Mouse (Mus musculus): Measurements from ENCODE around the gene Prrt3. TPM values are rescaled to one million over a fixed set of nuclear protein-coding genes. Genes with fewer than 3 reads are reported as not detected.

The Prrt3 gene
- polyA plus RNA-seq (2012; rRNA removed) = 0.05 and 0.19 TPM in 2 replicates

- peak within 1 kb of the TSS; percentile 41 for H3K4me3 ChIP-seq (ENCODE audit: control insufficient read depth, low read depth, low read length)
- no peaks in the 10 kb centered on the region for H3K27me3 ChIP-seq (ENCODE audit: control insufficient read depth, insufficient read depth, low read length)
- no peak within 1 kb of the TSS for H3K27ac ChIP-seq (ENCODE audit: control insufficient read depth, insufficient read depth, low read depth, low read length)
- no peak for TF ChIP-seq POLR2A (IDR thresholded peaks at IDR 0.05; ENCODE audit: control insufficient read depth, low read depth, low read length)
- TF ChIP-seq CTCF (IDR thresholded peaks at IDR 0.05; ENCODE audit: control insufficient read depth, insufficient read depth, insufficient replicate concordance, low read depth, low read length) = no peak
- no peaks in the 10 kb centered on the region for H3K36me3 ChIP-seq (ENCODE audit: control insufficient read depth, insufficient read depth, low read length)
- H3K4me1 ChIP-seq (ENCODE audit: control insufficient read depth, insufficient read depth, low read length) = peaks cover 2% of the 10 kb centered on the region
Measured at GRCm38 (mm10) chr6:113501388-113502084, at the start of gene Prrt3. Gene Prrt3 (minus strand): TSS chr6:113501931.

DNA sequence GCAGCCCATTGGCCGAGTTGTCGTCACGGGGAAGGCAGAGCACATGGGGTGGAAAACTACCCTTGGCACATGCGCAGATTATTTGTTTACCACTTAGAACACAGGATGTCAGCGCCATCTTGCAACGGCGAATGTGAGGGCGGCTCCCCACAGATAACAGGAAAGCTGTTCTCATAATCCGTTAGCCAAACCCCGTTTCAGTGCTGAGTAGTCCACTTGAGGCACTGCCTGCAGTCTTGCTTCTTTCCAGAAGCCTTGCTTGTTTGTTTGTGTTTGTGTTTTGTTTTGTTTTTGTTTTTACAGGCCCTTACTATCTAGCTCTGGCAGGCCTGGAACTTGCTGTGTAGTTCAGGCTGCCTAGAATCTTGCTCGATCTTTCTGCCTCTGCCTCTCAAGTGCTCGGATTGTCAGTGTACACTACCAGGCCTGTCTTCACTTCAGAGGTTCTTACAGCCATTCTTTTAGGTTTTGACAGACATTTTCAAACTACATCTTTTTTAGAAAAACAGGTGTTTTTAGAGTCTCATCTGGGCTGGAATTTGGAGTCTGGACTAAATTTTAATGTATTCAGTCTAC lies 42.3 kb upstream of the Prrt3 start:
- TF ChIP-seq POLR2A (IDR thresholded peaks at IDR 0.05; ENCODE audit: control insufficient read depth, low read depth, low read length) (no peak), CTCF (IDR thresholded peaks at IDR 0.05; ENCODE audit: control insufficient read depth, insufficient read depth, insufficient replicate concordance, low read depth, low read length) (no peak)
- H3K4me1 ChIP-seq (ENCODE audit: control insufficient read depth, insufficient read depth, low read length) = no peaks in the 10 kb centered on the region
- no peaks in the 10 kb centered on the region for H3K27me3 ChIP-seq (ENCODE audit: control insufficient read depth, insufficient read depth, low read length)
- H3K36me3 ChIP-seq (ENCODE audit: control insufficient read depth, insufficient read depth, low read length) = no peaks in the 10 kb centered on the region
- no peak overlapping the region for H3K27ac ChIP-seq (ENCODE audit: control insufficient read depth, insufficient read depth, low read depth, low read length)
- H3K4me3 ChIP-seq (ENCODE audit: control insufficient read depth, low read depth, low read length) = no peak overlapping the region

DNA sequence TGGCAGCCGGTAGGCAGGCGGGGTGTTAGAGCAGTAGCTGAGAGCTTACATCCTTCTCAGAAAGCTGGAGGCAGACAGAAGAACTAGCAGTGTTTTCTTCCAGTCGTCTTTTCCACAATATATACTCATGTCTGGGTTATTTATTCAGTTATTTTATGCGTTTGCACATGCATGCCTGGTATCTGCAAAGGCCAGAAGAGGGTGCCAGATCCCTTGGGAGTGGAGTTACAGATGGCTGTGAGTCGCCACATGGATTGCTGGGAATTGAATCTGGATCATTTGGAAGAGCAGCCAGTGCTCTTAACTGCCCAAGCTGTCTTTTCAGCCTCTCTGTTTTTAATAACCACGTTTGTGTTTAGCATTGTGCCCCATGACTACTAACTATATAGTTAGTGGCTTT lies 39.9 kb upstream of the Prrt3 start:
- no peak overlapping the region for H3K27ac ChIP-seq (ENCODE audit: control insufficient read depth, insufficient read depth, low read depth, low read length)
- H3K27me3 ChIP-seq (ENCODE audit: control insufficient read depth, insufficient read depth, low read length) = no peaks in the 10 kb centered on the region
- no peak overlapping the region for H3K4me3 ChIP-seq (ENCODE audit: control insufficient read depth, low read depth, low read length)
- no peak for TF ChIP-seq CTCF (IDR thresholded peaks at IDR 0.05; ENCODE audit: control insufficient read depth, insufficient read depth, insufficient replicate concordance, low read depth, low read length)
- no peak for TF ChIP-seq POLR2A (IDR thresholded peaks at IDR 0.05; ENCODE audit: control insufficient read depth, low read depth, low read length)
- H3K36me3 ChIP-seq (ENCODE audit: control insufficient read depth, insufficient read depth, low read length) = peaks cover 3% of the 10 kb centered on the region
- no peaks in the 10 kb centered on the region for H3K4me1 ChIP-seq (ENCODE audit: control insufficient read depth, insufficient read depth, low read length)

DNA sequence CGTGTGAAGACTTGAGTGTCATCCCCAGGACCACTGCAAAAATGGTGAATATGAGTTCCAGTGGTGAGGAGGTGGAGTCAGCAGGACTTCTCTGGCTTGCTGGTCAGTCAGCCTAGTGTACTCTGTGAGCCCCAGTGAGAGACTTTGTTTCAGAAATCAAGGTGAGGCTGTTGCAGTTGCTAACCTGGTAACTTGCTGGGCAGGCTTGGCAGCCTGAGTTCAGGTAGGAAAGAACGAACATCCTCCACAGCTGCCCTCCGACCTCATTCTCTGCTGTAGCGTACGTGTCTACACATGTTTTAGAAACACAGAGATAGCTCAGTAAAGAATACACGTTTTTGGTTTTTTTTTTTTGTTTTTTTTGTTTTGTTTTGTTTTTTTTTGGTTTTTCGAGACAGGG lies 33.2 kb upstream of the Prrt3 start:
- Histone ChIP-seq H3K36me3 (ENCODE audit: control insufficient read depth, insufficient read depth, low read length) (peaks cover 3% of the 10 kb centered on the region), H3K27me3 (ENCODE audit: control insufficient read depth, insufficient read depth, low read length) (no peaks in the 10 kb centered on the region), H3K27ac (ENCODE audit: control insufficient read depth, insufficient read depth, low read depth, low read length) (no peak overlapping the region), H3K4me3 (ENCODE audit: control insufficient read depth, low read depth, low read length) (no peak overlapping the region), H3K4me1 (ENCODE audit: control insufficient read depth, insufficient read depth, low read length) (no peaks in the 10 kb centered on the region; the same call in 1 of the 2 replicates)
- TF ChIP-seq CTCF (IDR thresholded peaks at IDR 0.05; ENCODE audit: control insufficient read depth, insufficient read depth, insufficient replicate concordance, low read depth, low read length) = no peak
- no peak for TF ChIP-seq POLR2A (IDR thresholded peaks at IDR 0.05; ENCODE audit: control insufficient read depth, low read depth, low read length)

GRCm38 (mm10) chr6:113531840-113532404 lies 30.2 kb upstream of the Prrt3 start:
- TF ChIP-seq POLR2A (IDR thresholded peaks at IDR 0.05; ENCODE audit: control insufficient read depth, low read depth, low read length) (no peak), CTCF (IDR thresholded peaks at IDR 0.05; ENCODE audit: control insufficient read depth, insufficient read depth, insufficient replicate concordance, low read depth, low read length) (no peak)
- peak overlapping the region; percentile 63; the same call in 1 of the 2 replicates for H3K27ac ChIP-seq (ENCODE audit: control insufficient read depth, insufficient read depth, low read depth, low read length)

GRCm38 (mm10) chr6:113530932-113531839 lies 29.5 kb upstream of the Prrt3 start, which contains the start of the genes Emc3 and Fancd2:
Gene Emc3 (minus strand): TSS chr6:113531652.
Gene Fancd2 (plus strand): TSS chr6:113531682.
- H3K4me3 ChIP-seq (ENCODE audit: control insufficient read depth, low read depth, low read length) = peak within 1 kb of the TSS; percentile 91
- no peaks in the 10 kb centered on the region for H3K27me3 ChIP-seq (ENCODE audit: control insufficient read depth, insufficient read depth, low read length)
- TF ChIP-seq POLR2A (IDR thresholded peaks at IDR 0.05; ENCODE audit: control insufficient read depth, low read depth, low read length) (peak; percentile 72), CTCF (IDR thresholded peaks at IDR 0.05; ENCODE audit: control insufficient read depth, insufficient read depth, insufficient replicate concordance, low read depth, low read length) (no peak)
- H3K4me1 ChIP-seq (ENCODE audit: control insufficient read depth, insufficient read depth, low read length) = no peaks in the 10 kb centered on the region; the same call in 1 of the 2 replicates
- peak within 1 kb of the TSS; percentile 85 for H3K27ac ChIP-seq (ENCODE audit: control insufficient read depth, insufficient read depth, low read depth, low read length)
- no peaks in the 10 kb centered on the region for H3K36me3 ChIP-seq (ENCODE audit: control insufficient read depth, insufficient read depth, low read length)

More at GRCm38 (mm10) chr6:113531840-113532404, 30.2 kb upstream of the Prrt3 start:
- no peaks in the 10 kb centered on the region for H3K27me3 ChIP-seq (ENCODE audit: control insufficient read depth, insufficient read depth, low read length)
- H3K4me1 ChIP-seq (ENCODE audit: control insufficient read depth, insufficient read depth, low read length) = no peaks in the 10 kb centered on the region; the same call in 1 of the 2 replicates
- H3K4me3 ChIP-seq (ENCODE audit: control insufficient read depth, low read depth, low read length) = peak overlapping the region; percentile 91
- H3K36me3 ChIP-seq (ENCODE audit: control insufficient read depth, insufficient read depth, low read length) = peaks cover 2% of the 10 kb centered on the region

Data from testis, adult 2 months (tissue).